Mouse (Mus musculus): ENCODE results near the gene Ctsg. TPM values are rescaled to one million over a fixed set of nuclear protein-coding genes. Genes with fewer than 3 reads are reported as not detected.

Gene Ctsg
- polyA plus RNA-seq, 1 experiment from 2014 or later, result 0.21 TPM

DNA sequence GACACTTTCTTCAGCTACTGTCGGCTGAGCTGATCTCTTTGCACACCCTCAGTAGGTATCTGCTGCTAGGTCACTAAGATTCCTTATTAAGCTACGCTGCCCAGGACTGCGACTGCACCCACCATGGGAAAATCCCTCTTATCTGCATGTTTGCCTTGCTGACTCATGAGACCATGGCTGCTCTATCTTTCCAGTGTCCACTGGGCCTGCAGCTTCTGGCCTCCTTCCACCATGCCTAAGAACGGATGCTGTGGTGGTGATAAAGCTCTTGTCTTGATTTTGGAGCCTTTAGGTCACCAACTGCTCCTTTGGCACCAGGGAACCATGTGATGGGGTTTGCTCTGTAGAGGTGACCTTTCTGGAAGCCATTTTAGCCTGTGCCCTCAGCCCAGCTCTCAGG lies 44.7 kb downstream of the Ctsg start:
- 37% methylated on average over 4 of the region's 4 CpGs for WGBS (ENCODE audit: insufficient replicate concordance)
- no peak for ATAC-seq (replicated peaks; ENCODE audit: insufficient number of reproducible peaks, low FRiP score, low TSS enrichment)
- Histone ChIP-seq H3K27ac (ENCODE audit: low read depth, low read length) (no peak overlapping the region), H3K27me3 (ENCODE audit: control insufficient read depth, insufficient read depth, low read length) (no peaks in the 10 kb centered on the region), H3K9me3 (replicated peaks; ENCODE audit: control insufficient read depth, low read length) (no peaks in the 10 kb centered on the region), H3K4me1 (ENCODE audit: control insufficient read depth, insufficient read depth, low read length) (peaks cover 3% of the 10 kb centered on the region; the same call in 1 of the 2 replicates), H3K36me3 (ENCODE audit: control insufficient read depth, insufficient read depth, low read length) (no peaks in the 10 kb centered on the region), H3K9ac (ENCODE audit: low read depth, low read length) (no peak overlapping the region), H3K4me2 (no peak overlapping the region), H3K4me3 (ENCODE audit: low read depth, low read length) (no peak overlapping the region)

DNA sequence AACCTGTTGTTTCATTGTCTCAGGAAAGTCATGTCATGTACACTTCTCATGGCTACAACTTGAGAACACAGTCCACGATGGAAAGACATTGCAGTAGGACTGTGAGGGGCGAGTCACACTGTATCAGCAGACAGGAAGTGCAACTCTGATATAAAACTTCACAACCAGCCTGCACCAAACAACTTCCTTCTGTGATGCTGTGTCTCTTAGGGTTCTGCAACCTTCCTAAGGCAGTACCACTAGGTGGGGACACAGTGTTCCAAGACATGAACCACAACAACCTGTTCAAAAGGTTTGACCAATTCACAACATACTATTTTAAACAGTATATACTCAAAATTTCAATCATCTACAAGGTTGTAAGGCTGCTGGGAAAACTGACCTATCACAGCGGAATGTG lies 47.0 kb downstream of the Ctsg start:
- Histone ChIP-seq H3K9ac (ENCODE audit: low read depth, low read length) (no peak overlapping the region), H3K4me2 (no peak overlapping the region), H3K36me3 (ENCODE audit: control insufficient read depth, insufficient read depth, low read length) (no peaks in the 10 kb centered on the region), H3K4me1 (ENCODE audit: control insufficient read depth, insufficient read depth, low read length) (peaks cover 3% of the 10 kb centered on the region; the same call in 1 of the 2 replicates), H3K4me3 (ENCODE audit: low read depth, low read length) (no peak overlapping the region), H3K27ac (ENCODE audit: low read depth, low read length) (no peak overlapping the region; the same call in 1 of the 2 replicates), H3K9me3 (replicated peaks; ENCODE audit: control insufficient read depth, low read length) (no peaks in the 10 kb centered on the region), H3K27me3 (ENCODE audit: control insufficient read depth, insufficient read depth, low read length) (no peaks in the 10 kb centered on the region)
- WGBS (ENCODE audit: insufficient replicate concordance), result 62% methylated on average over 3 of the region's 3 CpGs
- no peak for ATAC-seq (replicated peaks; ENCODE audit: insufficient number of reproducible peaks, low FRiP score, low TSS enrichment)

Small RNA genes within 50 kb of the gene (microRNA-seq; reads per million reads assigned to microRNA genes)
- gene Mir6949 (ENCODE audit: borderline number of aligned reads), result not detected

Other genes starting within 250 kb of the Ctsg start
- gene Nynrin, start 248.6 kb downstream of the Ctsg start, polyA plus RNA-seq (2014; fragmentation: Nextera tagmentation; extraction: Ambion mirVana), result 12.5 and 20.3 TPM in 2 replicates
- gene Cbln3, start 218.2 kb downstream of the Ctsg start, polyA plus RNA-seq (2014; fragmentation: Nextera tagmentation; extraction: Ambion mirVana), result 0.30 and 0.42 TPM in 2 replicates
- 6.0 and 8.9 TPM in 2 replicates for gene Khnyn, start 217.6 kb downstream of the Ctsg start, polyA plus RNA-seq (2014; fragmentation: Nextera tagmentation; extraction: Ambion mirVana)
- 36.9 and 42.2 TPM in 2 replicates for gene Sdr39u1, start 202.3 kb downstream of the Ctsg start, polyA plus RNA-seq (2014; fragmentation: Nextera tagmentation; extraction: Ambion mirVana)
- gene Cma1, start 157.9 kb downstream of the Ctsg start, polyA plus RNA-seq (2014; fragmentation: Nextera tagmentation; extraction: Ambion mirVana), result not detected in 2 replicates
- gene Cma2, start 151.6 kb downstream of the Ctsg start, polyA plus RNA-seq (2014; fragmentation: Nextera tagmentation; extraction: Ambion mirVana), result not detected in 2 replicates
- not detected in 2 replicates for gene Mcpt1, start 84.6 kb downstream of the Ctsg start, polyA plus RNA-seq (2014; fragmentation: Nextera tagmentation; extraction: Ambion mirVana)
- gene Mcpt9, start 72.1 kb downstream of the Ctsg start, polyA plus RNA-seq (2014; fragmentation: Nextera tagmentation; extraction: Ambion mirVana), result not detected in 2 replicates
- gene Mcpt2, start 60.5 kb downstream of the Ctsg start, polyA plus RNA-seq (2014; fragmentation: Nextera tagmentation; extraction: Ambion mirVana), result not detected in 2 replicates
- gene Mcpt4, start 40.3 kb downstream of the Ctsg start, polyA plus RNA-seq (2014; fragmentation: Nextera tagmentation; extraction: Ambion mirVana), result not detected in 2 replicates
- not detected in 2 replicates for gene Mcpt8, start 17.3 kb downstream of the Ctsg start, polyA plus RNA-seq (2014; fragmentation: Nextera tagmentation; extraction: Ambion mirVana)
- gene Gzme, start 18.1 kb upstream of the Ctsg start, polyA plus RNA-seq (2014; fragmentation: Nextera tagmentation; extraction: Ambion mirVana), result not detected in 2 replicates
- not detected in 2 replicates for gene Gzmd, start 30.0 kb upstream of the Ctsg start, polyA plus RNA-seq (2014; fragmentation: Nextera tagmentation; extraction: Ambion mirVana)
- not detected in 2 replicates for gene Gzmg, start 57.0 kb upstream of the Ctsg start, polyA plus RNA-seq (2014; fragmentation: Nextera tagmentation; extraction: Ambion mirVana)
- not detected in 2 replicates for gene Gzmn, start 72.0 kb upstream of the Ctsg start, polyA plus RNA-seq (2014; fragmentation: Nextera tagmentation; extraction: Ambion mirVana)
- not detected in 2 replicates for gene Gzmf, start 108.8 kb upstream of the Ctsg start, polyA plus RNA-seq (2014; fragmentation: Nextera tagmentation; extraction: Ambion mirVana)
- not detected in 2 replicates for gene Gzmc, start 132.1 kb upstream of the Ctsg start, polyA plus RNA-seq (2014; fragmentation: Nextera tagmentation; extraction: Ambion mirVana)
- not detected in 2 replicates for gene Gzmb, start 159.7 kb upstream of the Ctsg start, polyA plus RNA-seq (2014; fragmentation: Nextera tagmentation; extraction: Ambion mirVana)